Mouse (Mus musculus) hindbrain, embryonic 13.5 days (tissue): ENCODE data around the gene Slc26a5. TPM values are rescaled to one million over a fixed set of nuclear protein-coding genes. Genes with fewer than 3 reads are reported as not detected.
A peak's percentile ranks its signal among the peaks of the same experiment; 100 is the strongest.

ENCODE experiments used
- ATAC-seq: fragments of 200-750 bp; cut with Nextera tagmentation; 2 replicates; pipeline ENCODE4 v1.8.0; 2017; ENCODE audit warnings: moderate TSS enrichment; ENCODE audit not compliant: low FRiP score
- H3K27ac ChIP-seq: fragments of 300-500 bp; sonication (generic); 2 replicates; pipeline ENCODE4 v1.5.1; 2015; ENCODE audit warnings: inconsistent platforms, mild to moderate bottlenecking, moderate library complexity
- H3K27me3 ChIP-seq: fragments of 300-500 bp; sonication (generic); 2 replicates; pipeline ENCODE4 v1.6.1; 2015; ENCODE audit warnings: mild to moderate bottlenecking, inconsistent platforms
- H3K36me3 ChIP-seq: fragments of 300-500 bp; sonication (generic); 2 replicates; pipeline ENCODE4 v1.6.1; 2015; ENCODE audit warnings: mild to moderate bottlenecking, inconsistent platforms
- H3K4me1 ChIP-seq: fragments of 300-500 bp; sonication (generic); replicated peaks from 2 replicates; pipeline ENCODE4 v1.6.1; 2015; ENCODE audit warnings: inconsistent platforms
- H3K4me2 ChIP-seq: fragments of 300-500 bp; sonication (generic); 2 replicates; pipeline ENCODE4 v1.6.1; 2015; ENCODE audit warnings: inconsistent platforms, mild to moderate bottlenecking, moderate library complexity
- H3K4me3 ChIP-seq: fragments of 300-500 bp; sonication (generic); 2 replicates; pipeline ENCODE4 v1.5.1; 2015; ENCODE audit warnings: mild to moderate bottlenecking, inconsistent platforms
- H3K9ac ChIP-seq: fragments of 300-500 bp; sonication (generic); 2 replicates; pipeline ENCODE4 v1.6.1; 2015; ENCODE audit warnings: mild to moderate bottlenecking, inconsistent platforms
- H3K9me3 ChIP-seq: fragments of 300-500 bp; sonication (generic); 2 replicates; pipeline ENCODE4 v1.6.1; 2016; ENCODE audit warnings: inconsistent platforms
- WGBS: fragments of 180-500 bp; shearing (Covaris S2); methylation state at CpG from one replicate; pipeline ENCODE4 v1.1.7; 2015; 5-methylcytosine and 5-hydroxymethylcytosine counted together
- polyA plus RNA-seq: library from polyadenylated mRNA; unstranded; fragments of >200 nt; fragmentation: Nextera tagmentation; extraction: Ambion mirVana; gene quantifications from 2 replicates; pipeline ENCODE4 v1.2.1, GENCODE M21; 2015

Gene Slc26a5
- polyA plus RNA-seq, 1 experiment from 2014 or later, result 0.17 TPM

- H3K36me3 ChIP-seq, result peaks cover 58% of the 10 kb centered on the region
- no peaks in the 10 kb centered on the region for H3K9me3 ChIP-seq
- no peaks in the 10 kb centered on the region for H3K27me3 ChIP-seq
- no peak overlapping the region for H3K9ac ChIP-seq
- 92% methylated on average over 9 of the region's 9 CpGs for WGBS
- no peak overlapping the region for H3K4me3 ChIP-seq
- no peak for ATAC-seq
- H3K4me1 ChIP-seq, result no peaks in the 10 kb centered on the region
- H3K4me2 ChIP-seq, result no peak overlapping the region
- H3K27ac ChIP-seq, result no peak overlapping the region
Observed at GRCm38 (mm10) chr5:21802907-21803306, 62.5 kb downstream of the Slc26a5 start.

- Histone ChIP-seq H3K4me2 (no peak overlapping the region), H3K9me3 (no peaks in the 10 kb centered on the region), H3K4me3 (no peak overlapping the region), H3K9ac (no peak overlapping the region), H3K4me1 (peaks cover 31% of the 10 kb centered on the region), H3K36me3 (peaks cover 27% of the 10 kb centered on the region), H3K27me3 (no peaks in the 10 kb centered on the region), H3K27ac (no peak overlapping the region)
- ATAC-seq, result no peak
Observed at GRCm38 (mm10) chr5:21792166-21792565, 73.2 kb downstream of the Slc26a5 start.

- H3K27me3 ChIP-seq, result no peaks in the 10 kb centered on the region
- no peak overlapping the region for H3K27ac ChIP-seq
- H3K4me2 ChIP-seq, result no peak overlapping the region
- H3K4me1 ChIP-seq, result peaks cover 35% of the 10 kb centered on the region
- WGBS, result 72% methylated on average over 5 of the region's 5 CpGs
- H3K9me3 ChIP-seq, result no peaks in the 10 kb centered on the region
- H3K4me3 ChIP-seq, result no peak overlapping the region
- peaks cover 7% of the 10 kb centered on the region for H3K36me3 ChIP-seq
- no peak overlapping the region for H3K9ac ChIP-seq
- ATAC-seq, result no peak
Observed at GRCm38 (mm10) chr5:21789061-21789460, 76.3 kb downstream of the Slc26a5 start.

GRCm38 (mm10) chr5:21787186-21788105, 78.0 kb downstream of the Slc26a5 start:
- Histone ChIP-seq H3K36me3 (peaks cover 12% of the 10 kb centered on the region), H3K4me2 (peak overlapping the region; percentile 70), H3K4me3 (peak overlapping the region; percentile 93), H3K27me3 (no peaks in the 10 kb centered on the region), H3K27ac (no peak overlapping the region), H3K9ac (peak overlapping the region; percentile 93), H3K4me1 (peaks cover 37% of the 10 kb centered on the region), H3K9me3 (no peaks in the 10 kb centered on the region)
- 41% methylated on average over 11 of the region's 11 CpGs for WGBS
- no peak for ATAC-seq

- 3% methylated on average over 49 of the region's 51 CpGs for WGBS
- Histone ChIP-seq H3K9ac (peak overlapping the region; percentile 93), H3K9me3 (no peaks in the 10 kb centered on the region), H3K4me1 (peaks cover 37% of the 10 kb centered on the region), H3K27me3 (no peaks in the 10 kb centered on the region), H3K4me2 (peak overlapping the region; percentile 70), H3K36me3 (peaks cover 14% of the 10 kb centered on the region), H3K27ac (peak overlapping the region; percentile 90), H3K4me3 (peak overlapping the region; percentile 93)
- peak; percentile 81 for ATAC-seq
Observed at GRCm38 (mm10) chr5:21786258-21787185, 78.9 kb downstream of the Slc26a5 start.

GRCm38 (mm10) chr5:21785776-21786175, 79.6 kb downstream of the Slc26a5 start:
- Histone ChIP-seq H3K4me1 (peaks cover 37% of the 10 kb centered on the region), H3K4me3 (no peak overlapping the region), H3K27ac (no peak overlapping the region), H3K4me2 (peak overlapping the region; percentile 70), H3K36me3 (peaks cover 21% of the 10 kb centered on the region), H3K27me3 (no peaks in the 10 kb centered on the region), H3K9me3 (no peaks in the 10 kb centered on the region), H3K9ac (no peak overlapping the region)
- ATAC-seq, result no peak
- 84% methylated on average over 6 of the region's 7 CpGs for WGBS

- H3K4me1 ChIP-seq, result peaks cover 35% of the 10 kb centered on the region
- peak within 1 kb of the TSS; percentile 94 for H3K4me3 ChIP-seq
- peaks cover 29% of the 10 kb centered on the region for H3K36me3 ChIP-seq
- under 1% methylated on average over 37 of the region's 37 CpGs for WGBS
- H3K9ac ChIP-seq, result peak within 1 kb of the TSS; percentile 87
- H3K9me3 ChIP-seq, result no peaks in the 10 kb centered on the region
- H3K27me3 ChIP-seq, result no peaks in the 10 kb centered on the region
- peak within 1 kb of the TSS; percentile 90 for H3K27ac ChIP-seq
- H3K4me2 ChIP-seq, result peak within 1 kb of the TSS; percentile 97
- peak; percentile 96 for ATAC-seq
Observed at GRCm38 (mm10) chr5:21785053-21785452, 80.4 kb downstream of the Slc26a5 start, which contains the start of the genes Dnajc2 and Psmc2. Dnajc2 (minus strand) TSS chr5:21785251. Psmc2 (plus strand) TSS chr5:21785283.

GRCm38 (mm10) chr5:21784161-21785052, 81.0 kb downstream of the Slc26a5 start:
- no peaks in the 10 kb centered on the region for H3K9me3 ChIP-seq
- peak overlapping the region; percentile 84 for H3K27ac ChIP-seq
- 1% methylated on average over 50 of the region's 51 CpGs for WGBS
- H3K9ac ChIP-seq, result peak overlapping the region; percentile 87
- peak; percentile 85 for ATAC-seq
- peak overlapping the region; percentile 97 for H3K4me2 ChIP-seq
- peaks cover 35% of the 10 kb centered on the region for H3K36me3 ChIP-seq
- H3K27me3 ChIP-seq, result no peaks in the 10 kb centered on the region
- peak overlapping the region; percentile 94 for H3K4me3 ChIP-seq
- peaks cover 28% of the 10 kb centered on the region for H3K4me1 ChIP-seq

GRCm38 (mm10) chr5:21776491-21776890, 88.9 kb downstream of the Slc26a5 start:
- Histone ChIP-seq H3K4me1 (no peaks in the 10 kb centered on the region), H3K27me3 (no peaks in the 10 kb centered on the region), H3K9me3 (no peaks in the 10 kb centered on the region), H3K27ac (no peak overlapping the region), H3K36me3 (peaks cover 76% of the 10 kb centered on the region), H3K4me2 (no peak overlapping the region), H3K4me3 (no peak overlapping the region), H3K9ac (no peak overlapping the region)
- ATAC-seq, result no peak
- WGBS, result 95% methylated on average over 6 of the region's 6 CpGs

GRCm38 (mm10) chr5:21769841-21770240, 95.6 kb downstream of the Slc26a5 start:
- Histone ChIP-seq H3K4me1 (no peaks in the 10 kb centered on the region), H3K27ac (no peak overlapping the region), H3K4me3 (no peak overlapping the region), H3K4me2 (no peak overlapping the region), H3K36me3 (peaks cover 70% of the 10 kb centered on the region), H3K9me3 (no peaks in the 10 kb centered on the region), H3K9ac (no peak overlapping the region), H3K27me3 (no peaks in the 10 kb centered on the region)
- 94% methylated on average over 6 of the region's 6 CpGs for WGBS
- no peak for ATAC-seq

GRCm38 (mm10) chr5:21768506-21768905, 96.9 kb downstream of the Slc26a5 start:
- Histone ChIP-seq H3K4me2 (no peak overlapping the region), H3K27ac (no peak overlapping the region), H3K36me3 (peaks cover 70% of the 10 kb centered on the region), H3K4me1 (no peaks in the 10 kb centered on the region), H3K4me3 (no peak overlapping the region), H3K27me3 (no peaks in the 10 kb centered on the region), H3K9me3 (no peaks in the 10 kb centered on the region), H3K9ac (no peak overlapping the region)
- 95% methylated on average over 4 of the region's 4 CpGs for WGBS
- no peak for ATAC-seq
